Mouse (Mus musculus): ENCODE measurements around the gene Tmem201. TPM values are rescaled to one million over a fixed set of nuclear protein-coding genes. Genes with fewer than 3 reads are reported as not detected.
A peak's percentile ranks its signal among the peaks of the same experiment; 100 is the strongest.

Tmem201 gene
- polyA plus RNA-seq, 1 experiment from 2014 or later = 25.0 TPM

DNA sequence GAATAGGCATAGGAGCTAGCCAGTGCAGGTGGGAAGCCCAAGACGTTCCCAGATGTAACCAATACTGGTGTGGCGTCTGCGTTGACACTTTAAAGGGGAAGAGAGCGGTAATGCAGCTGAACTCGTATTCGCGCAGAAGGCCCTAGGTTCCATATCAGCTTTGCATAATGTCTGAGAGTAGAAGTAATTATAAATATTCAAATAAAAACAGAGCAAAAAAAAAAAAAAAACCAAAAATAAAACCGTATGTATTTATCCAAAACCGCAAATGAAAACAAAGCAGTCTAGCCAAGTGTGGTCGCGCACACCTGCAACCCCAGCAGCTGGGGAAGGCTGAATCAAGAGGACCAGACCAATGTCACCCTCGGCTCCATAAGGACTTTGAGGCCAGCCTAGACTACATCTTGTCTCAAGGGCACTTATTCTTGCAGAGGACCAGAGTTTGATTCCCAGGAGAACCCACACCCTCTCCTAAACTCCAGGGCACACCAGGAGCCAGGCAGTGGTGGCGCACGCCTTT, 4.2 kb upstream of the Tmem201 start:
- H3K9me3 ChIP-seq = no peaks in the 10 kb centered on the region
- ATAC-seq (ENCODE audit: insufficient number of reproducible peaks, low FRiP score, low TSS enrichment, low read depth) = no peak
- no peak overlapping the region for H3K4me2 ChIP-seq
- peaks cover 10% of the 10 kb centered on the region for H3K4me1 ChIP-seq
- H3K27ac ChIP-seq = no peak overlapping the region
- no peak overlapping the region for H3K9ac ChIP-seq
- WGBS = 93% methylated on average over 14 of the region's 14 CpGs
- peaks cover 20% of the 10 kb centered on the region for H3K36me3 ChIP-seq
- H3K27me3 ChIP-seq = no peaks in the 10 kb centered on the region
- H3K4me3 ChIP-seq = no peak overlapping the region

DNA sequence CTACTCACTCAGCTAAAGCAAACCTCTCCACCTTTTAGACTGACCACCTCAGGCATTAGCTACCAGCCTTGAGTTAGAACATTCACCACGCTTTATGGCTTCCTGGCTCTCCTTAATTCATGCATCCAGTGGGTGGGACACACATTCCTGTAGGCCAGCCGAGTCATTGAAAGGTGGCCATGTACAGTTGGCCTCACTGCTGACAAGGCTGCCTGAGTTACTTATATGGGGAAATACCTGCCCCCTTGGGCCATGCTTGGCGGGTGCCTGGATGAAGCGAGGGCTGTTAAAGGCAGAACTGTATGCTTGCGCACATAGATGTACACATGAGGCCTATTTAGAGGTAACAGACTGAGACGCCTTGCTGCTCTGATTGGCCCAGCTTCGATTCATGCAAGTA, 2.5 kb upstream of the Tmem201 start:
- Histone ChIP-seq H3K27me3 (no peaks in the 10 kb centered on the region), H3K4me3 (no peak overlapping the region), H3K4me2 (no peak overlapping the region), H3K36me3 (peaks cover 20% of the 10 kb centered on the region), H3K9me3 (no peaks in the 10 kb centered on the region), H3K4me1 (peaks cover 27% of the 10 kb centered on the region), H3K9ac (no peak overlapping the region), H3K27ac (no peak overlapping the region)
- WGBS = 78% methylated on average over 7 of the region's 7 CpGs
- no peak for ATAC-seq (ENCODE audit: insufficient number of reproducible peaks, low FRiP score, low TSS enrichment, low read depth)

- ATAC-seq (ENCODE audit: insufficient number of reproducible peaks, low FRiP score, low TSS enrichment, low read depth) = no peak
- Histone ChIP-seq H3K27me3 (no peaks in the 10 kb centered on the region), H3K4me1 (peaks cover 35% of the 10 kb centered on the region), H3K27ac (no peak overlapping the region), H3K9me3 (no peaks in the 10 kb centered on the region), H3K36me3 (peaks cover 17% of the 10 kb centered on the region), H3K9ac (no peak overlapping the region), H3K4me3 (no peak overlapping the region), H3K4me2 (no peak overlapping the region)
- 75% methylated on average over 5 of the region's 5 CpGs for WGBS
Observed at GRCm38 (mm10) chr4:149739478-149739877, 1.6 kb upstream of the Tmem201 start.

DNA sequence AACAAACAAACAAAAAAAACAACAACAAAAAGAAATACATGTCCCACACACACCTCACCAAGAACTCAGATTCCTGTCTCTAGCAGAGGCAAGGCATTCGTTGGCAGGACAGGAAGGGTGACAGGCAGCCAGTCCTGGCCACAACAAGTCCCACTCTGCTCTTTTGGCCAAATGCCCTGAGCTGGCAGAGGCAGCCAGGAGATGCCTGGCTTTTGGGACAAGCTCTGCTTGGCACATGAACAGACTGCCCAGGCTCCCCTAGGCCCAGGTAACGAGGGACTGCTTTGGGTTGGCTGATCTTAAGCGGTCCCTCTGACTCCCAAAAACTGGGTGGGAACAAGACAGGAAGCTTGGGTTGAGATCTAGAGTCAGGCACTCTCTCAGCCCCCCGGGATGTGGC, 1.3 kb downstream of the Tmem201 start:
- 25% methylated on average over 4 of the region's 4 CpGs for WGBS
- Histone ChIP-seq H3K36me3 (peaks cover 7% of the 10 kb centered on the region), H3K9ac (peak overlapping the region; percentile 74; the same call in 1 of the 2 replicates), H3K27ac (no peak overlapping the region), H3K27me3 (no peaks in the 10 kb centered on the region), H3K4me2 (peak overlapping the region; percentile 85), H3K9me3 (no peaks in the 10 kb centered on the region), H3K4me1 (peaks cover 59% of the 10 kb centered on the region), H3K4me3 (peak overlapping the region; percentile 81)
- no peak for ATAC-seq (ENCODE audit: insufficient number of reproducible peaks, low FRiP score, low TSS enrichment, low read depth)

- H3K27me3 ChIP-seq = no peaks in the 10 kb centered on the region
- WGBS = 61% methylated on average over 5 of the region's 5 CpGs
- no peak for ATAC-seq (ENCODE audit: insufficient number of reproducible peaks, low FRiP score, low TSS enrichment, low read depth)
- H3K4me3 ChIP-seq = no peak overlapping the region
- peaks cover 12% of the 10 kb centered on the region for H3K36me3 ChIP-seq
- H3K4me1 ChIP-seq = peaks cover 59% of the 10 kb centered on the region
- no peaks in the 10 kb centered on the region for H3K9me3 ChIP-seq
- no peak overlapping the region for H3K27ac ChIP-seq
- peak overlapping the region; percentile 7; the same call in 1 of the 2 replicates for H3K9ac ChIP-seq
- peak overlapping the region; percentile 85 for H3K4me2 ChIP-seq
Observed at GRCm38 (mm10) chr4:149735624-149736250, 2.1 kb downstream of the Tmem201 start.

- H3K27ac ChIP-seq = no peak overlapping the region
- no peak for ATAC-seq (ENCODE audit: insufficient number of reproducible peaks, low FRiP score, low TSS enrichment, low read depth)
- H3K4me2 ChIP-seq = no peak overlapping the region
- no peak overlapping the region for H3K4me3 ChIP-seq
- no peaks in the 10 kb centered on the region for H3K27me3 ChIP-seq
- H3K9ac ChIP-seq = no peak overlapping the region
- WGBS = 74% methylated on average over 10 of the region's 10 CpGs
- peaks cover 59% of the 10 kb centered on the region for H3K4me1 ChIP-seq
- no peaks in the 10 kb centered on the region for H3K9me3 ChIP-seq
- H3K36me3 ChIP-seq = peaks cover 18% of the 10 kb centered on the region
Observed at GRCm38 (mm10) chr4:149734730-149735475, 2.9 kb downstream of the Tmem201 start.

DNA sequence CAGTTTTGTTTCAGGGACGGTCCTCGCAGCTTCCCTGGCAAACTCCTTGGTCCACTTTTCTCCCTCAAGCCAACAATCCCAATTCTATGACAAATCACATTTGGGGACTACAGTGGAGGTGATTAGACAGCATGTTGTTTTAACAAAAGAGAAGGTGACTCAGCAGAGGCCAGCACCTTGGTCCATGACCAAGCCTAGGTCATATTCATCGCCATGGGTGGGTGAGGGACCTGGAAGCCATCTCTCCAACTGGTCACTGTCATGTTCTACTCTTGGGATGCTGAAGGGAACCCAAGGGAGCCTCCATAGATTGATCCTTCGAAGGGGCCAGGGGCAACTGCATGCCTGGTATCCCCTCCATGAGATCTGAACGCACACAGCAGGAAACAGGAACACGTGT, 3.6 kb downstream of the Tmem201 start:
- Histone ChIP-seq H3K36me3 (peaks cover 25% of the 10 kb centered on the region), H3K27ac (peak overlapping the region; percentile 22; the same call in 1 of the 2 replicates), H3K4me3 (no peak overlapping the region), H3K4me1 (peaks cover 63% of the 10 kb centered on the region), H3K9ac (no peak overlapping the region), H3K9me3 (no peaks in the 10 kb centered on the region), H3K27me3 (no peaks in the 10 kb centered on the region), H3K4me2 (no peak overlapping the region)
- no peak for ATAC-seq (ENCODE audit: insufficient number of reproducible peaks, low FRiP score, low TSS enrichment, low read depth)
- 75% methylated on average over 6 of the region's 6 CpGs for WGBS

DNA sequence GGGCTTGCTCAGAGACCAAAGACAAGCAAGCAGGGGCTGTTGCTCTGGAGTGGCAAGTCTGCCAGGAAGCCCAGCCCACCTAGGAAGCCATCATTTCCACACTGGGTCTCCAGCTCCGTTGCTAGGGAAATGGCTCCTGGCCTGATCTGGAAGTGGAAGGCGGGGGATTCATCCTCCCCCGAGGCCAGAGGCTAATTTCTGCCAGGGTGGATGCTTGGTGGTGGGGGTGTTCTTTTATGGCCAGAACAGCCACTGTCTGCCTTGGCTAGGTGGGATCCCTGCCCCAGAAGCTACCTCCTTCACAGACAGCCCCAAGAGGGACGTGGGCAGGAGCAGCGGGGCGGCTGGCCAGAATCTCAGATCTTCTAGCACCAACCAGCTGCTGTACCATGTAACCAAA, 4.1 kb downstream of the Tmem201 start:
- H3K4me2 ChIP-seq = no peak overlapping the region
- H3K27me3 ChIP-seq = no peaks in the 10 kb centered on the region
- 31% methylated on average over 6 of the region's 6 CpGs for WGBS
- H3K4me1 ChIP-seq = peaks cover 63% of the 10 kb centered on the region
- no peak overlapping the region for H3K9ac ChIP-seq
- no peak overlapping the region for H3K4me3 ChIP-seq
- peaks cover 29% of the 10 kb centered on the region for H3K36me3 ChIP-seq
- H3K9me3 ChIP-seq = no peaks in the 10 kb centered on the region
- ATAC-seq (ENCODE audit: insufficient number of reproducible peaks, low FRiP score, low TSS enrichment, low read depth) = no peak
- peak overlapping the region; percentile 23; the same call in 1 of the 2 replicates for H3K27ac ChIP-seq

GRCm38 (mm10) chr4:149732800-149733199, 5.0 kb downstream of the Tmem201 start:
- no peaks in the 10 kb centered on the region for H3K9me3 ChIP-seq
- WGBS = 63% methylated on average over 10 of the region's 10 CpGs
- H3K4me2 ChIP-seq = no peak overlapping the region
- H3K27ac ChIP-seq = 0 out of 2 replicates have a peak overlapping the region, but pooled peaks have one; percentile 23
- H3K27me3 ChIP-seq = no peaks in the 10 kb centered on the region
- no peak for ATAC-seq (ENCODE audit: insufficient number of reproducible peaks, low FRiP score, low TSS enrichment, low read depth)
- peaks cover 34% of the 10 kb centered on the region for H3K36me3 ChIP-seq
- H3K4me1 ChIP-seq = peaks cover 58% of the 10 kb centered on the region
- no peak overlapping the region for H3K9ac ChIP-seq
- H3K4me3 ChIP-seq = no peak overlapping the region

DNA sequence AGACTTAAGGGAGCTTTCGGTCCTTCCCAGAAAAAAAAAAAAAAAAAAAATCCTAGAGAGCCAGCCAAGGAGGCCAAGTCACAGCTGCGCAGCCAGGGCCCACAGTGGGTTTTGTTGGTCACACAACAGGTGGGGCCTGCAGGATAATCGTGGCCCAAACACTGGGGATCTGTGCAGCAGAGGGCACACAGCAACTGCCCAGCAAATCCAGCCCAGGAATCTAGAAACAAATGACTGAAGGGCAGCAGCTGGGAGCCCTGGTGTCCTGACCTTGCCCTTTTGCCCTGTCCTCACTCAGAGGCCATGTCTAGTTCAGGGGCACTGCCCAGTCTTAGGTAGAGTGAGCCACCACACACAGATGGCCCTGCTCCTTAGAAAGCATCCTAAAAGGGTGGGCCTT, 5.5 kb downstream of the Tmem201 start:
- Histone ChIP-seq H3K9me3 (no peaks in the 10 kb centered on the region), H3K27me3 (no peaks in the 10 kb centered on the region), H3K27ac (no peak overlapping the region; the same call in 1 of the 2 replicates), H3K4me1 (peaks cover 56% of the 10 kb centered on the region), H3K36me3 (peaks cover 39% of the 10 kb centered on the region), H3K4me3 (no peak overlapping the region), H3K9ac (no peak overlapping the region), H3K4me2 (no peak overlapping the region)
- no peak for ATAC-seq (ENCODE audit: insufficient number of reproducible peaks, low FRiP score, low TSS enrichment, low read depth)
- 76% methylated on average over 3 of the region's 3 CpGs for WGBS

DNA sequence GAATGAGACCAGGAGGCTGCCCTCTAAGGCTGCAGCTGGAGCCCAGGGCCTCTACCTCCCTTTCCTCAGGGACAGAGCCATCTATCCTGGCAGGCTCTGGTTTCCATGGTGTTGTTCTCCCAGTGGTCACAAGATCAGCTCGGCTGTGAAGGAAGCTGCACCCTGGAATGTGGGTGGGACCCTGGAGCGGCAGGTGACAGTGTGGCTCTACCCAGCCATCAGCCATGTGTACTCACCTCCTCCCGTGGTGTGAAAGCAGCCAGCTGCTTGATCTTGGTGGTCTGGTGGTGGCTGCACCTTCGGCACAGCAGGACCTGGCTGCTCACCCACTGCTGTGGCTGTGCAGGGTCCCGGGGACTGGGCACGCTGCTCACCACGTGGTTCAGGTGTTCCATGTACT, 7.0 kb downstream of the Tmem201 start:
- H3K9ac ChIP-seq = no peak overlapping the region
- no peak overlapping the region for H3K4me3 ChIP-seq
- WGBS = 71% methylated on average over 7 of the region's 7 CpGs
- H3K27ac ChIP-seq = no peak overlapping the region
- H3K4me2 ChIP-seq = no peak overlapping the region
- peaks cover 41% of the 10 kb centered on the region for H3K4me1 ChIP-seq
- no peaks in the 10 kb centered on the region for H3K27me3 ChIP-seq
- H3K9me3 ChIP-seq = no peaks in the 10 kb centered on the region
- no peak for ATAC-seq (ENCODE audit: insufficient number of reproducible peaks, low FRiP score, low TSS enrichment, low read depth)
- H3K36me3 ChIP-seq = peaks cover 54% of the 10 kb centered on the region

DNA sequence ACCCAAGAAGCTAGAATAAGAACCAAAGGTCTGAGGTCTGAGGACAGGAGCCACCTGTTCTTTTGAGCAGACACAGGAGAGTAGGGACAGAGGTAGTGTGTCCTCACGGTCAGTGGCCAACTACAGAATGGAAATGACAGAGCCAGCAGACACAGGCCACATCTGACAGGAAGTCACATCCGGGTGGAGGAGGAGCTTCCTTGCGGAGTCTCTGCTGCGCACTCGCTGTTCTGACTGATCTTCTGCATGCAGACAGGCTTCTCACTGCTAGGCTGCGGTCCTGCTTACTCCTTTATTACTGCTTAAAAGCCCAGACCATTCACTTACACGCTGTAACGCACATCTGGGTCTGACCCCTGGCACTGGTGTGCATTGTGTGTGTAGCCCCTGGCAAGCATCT, 9.0 kb downstream of the Tmem201 start:
- ATAC-seq (ENCODE audit: insufficient number of reproducible peaks, low FRiP score, low TSS enrichment, low read depth) = no peak
- H3K36me3 ChIP-seq = peaks cover 74% of the 10 kb centered on the region
- peaks cover 26% of the 10 kb centered on the region for H3K4me1 ChIP-seq
- 0 out of 2 replicates have a peak overlapping the region, but pooled peaks have one; percentile 40 for H3K27ac ChIP-seq
- WGBS = 69% methylated on average over 8 of the region's 8 CpGs
- no peaks in the 10 kb centered on the region for H3K9me3 ChIP-seq
- H3K4me2 ChIP-seq = no peak overlapping the region
- H3K27me3 ChIP-seq = no peaks in the 10 kb centered on the region
- no peak overlapping the region for H3K4me3 ChIP-seq
- H3K9ac ChIP-seq = no peak overlapping the region

All from limb, embryonic 15.5 days (tissue).